Mouse (Mus musculus): ENCODE data around the gene E330009J07Rik. TPM values are rescaled to one million over a fixed set of nuclear protein-coding genes. Genes with fewer than 3 reads are reported as not detected.

E330009J07Rik gene
- polyA plus RNA-seq, 1 experiment from 2014 or later: 23.2 TPM

DNA sequence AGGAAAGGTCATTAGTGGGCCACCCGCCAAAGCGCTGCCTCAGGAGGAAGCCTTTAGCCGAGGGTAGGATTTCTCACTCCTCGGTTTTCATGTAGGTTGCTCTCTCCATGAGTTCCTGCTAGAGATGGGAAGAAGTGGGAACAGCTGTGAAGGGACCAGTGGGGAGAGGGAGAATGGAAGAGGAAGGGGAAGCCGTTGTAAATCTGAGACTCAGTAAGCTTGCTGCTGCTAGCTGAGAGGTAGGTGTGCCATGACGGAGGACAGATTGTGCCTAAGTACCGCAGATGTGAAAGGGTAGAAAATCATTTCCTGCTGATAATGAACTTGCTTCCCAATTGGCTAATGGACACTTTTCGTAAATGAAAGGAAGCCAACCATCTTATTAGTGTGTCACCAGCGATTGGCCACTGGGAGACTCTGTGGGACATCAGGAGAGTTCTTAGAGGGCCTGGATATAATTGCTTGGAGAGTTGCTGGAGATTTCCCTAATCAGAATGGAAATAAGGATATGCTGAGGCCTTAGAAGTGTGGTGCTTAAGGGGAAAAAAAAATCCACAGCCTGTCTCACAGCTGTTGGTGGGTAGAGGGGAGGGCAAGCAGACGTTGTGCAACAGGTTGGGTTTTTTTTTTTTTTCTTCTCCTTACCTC, 7.5 kb upstream of the E330009J07Rik start:
- Histone ChIP-seq H3K36me3 (replicated peaks; ENCODE audit: control insufficient read depth, insufficient read depth) (no peaks in the 10 kb centered on the region), H3K4me2 (replicated peaks) (no peak overlapping the region), H3K4me3 (replicated peaks; ENCODE audit: low read length) (no peak overlapping the region), H3K27ac (no peak overlapping the region), H3K4me1 (replicated peaks; ENCODE audit: control insufficient read depth, insufficient read depth, low read length) (peaks cover 5% of the 10 kb centered on the region; the same call in 1 of the 2 replicates), H3K9ac (no peak overlapping the region), H3K27me3 (ENCODE audit: control insufficient read depth, insufficient read depth, low read length) (no peaks in the 10 kb centered on the region), H3K9me3 (ENCODE audit: control insufficient read depth, low read length) (no peaks in the 10 kb centered on the region)
- 38% methylated on average over 10 of the region's 10 CpGs for WGBS
- ATAC-seq (ENCODE audit: low FRiP score) (peak; percentile 60), DNase-seq (ENCODE audit: low spot score) (no peak)

DNA sequence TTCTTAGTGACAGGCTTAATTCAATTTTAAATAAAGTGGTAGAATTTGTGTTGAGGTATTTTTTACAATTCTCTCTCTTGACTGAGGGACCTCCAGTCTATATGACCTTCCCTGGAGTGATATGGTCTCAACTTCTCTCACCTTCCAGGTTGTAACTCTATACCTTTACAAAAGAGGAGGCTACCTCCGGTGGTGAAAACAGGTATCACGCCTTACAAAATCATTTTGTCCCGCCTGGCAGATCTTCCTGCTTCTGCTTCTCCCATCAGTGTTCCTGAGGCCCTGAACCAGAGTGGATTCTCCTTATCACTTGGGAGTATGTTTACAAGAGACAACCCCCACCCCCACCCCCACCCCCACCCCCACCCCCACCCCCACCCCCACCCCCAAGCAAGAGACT, 5.8 kb upstream of the E330009J07Rik start:
- H3K36me3 ChIP-seq (replicated peaks; ENCODE audit: control insufficient read depth, insufficient read depth): no peaks in the 10 kb centered on the region
- peaks cover 5% of the 10 kb centered on the region; the same call in 1 of the 2 replicates for H3K4me1 ChIP-seq (replicated peaks; ENCODE audit: control insufficient read depth, insufficient read depth, low read length)
- no peak overlapping the region for H3K27ac ChIP-seq
- no peak for ATAC-seq (ENCODE audit: low FRiP score)
- no peak overlapping the region for H3K4me2 ChIP-seq (replicated peaks)
- H3K4me3 ChIP-seq (replicated peaks; ENCODE audit: low read length): no peak overlapping the region
- WGBS: 50% methylated on average over 3 of the region's 3 CpGs
- H3K27me3 ChIP-seq (ENCODE audit: control insufficient read depth, insufficient read depth, low read length): no peaks in the 10 kb centered on the region
- no peak for DNase-seq (ENCODE audit: low spot score)
- no peak overlapping the region for H3K9ac ChIP-seq
- H3K9me3 ChIP-seq (ENCODE audit: control insufficient read depth, low read length): no peaks in the 10 kb centered on the region

- WGBS: 64% methylated on average over 3 of the region's 3 CpGs
- Histone ChIP-seq H3K4me2 (replicated peaks) (no peak overlapping the region), H3K9ac (no peak overlapping the region), H3K27me3 (ENCODE audit: control insufficient read depth, insufficient read depth, low read length) (no peaks in the 10 kb centered on the region), H3K36me3 (replicated peaks; ENCODE audit: control insufficient read depth, insufficient read depth) (no peaks in the 10 kb centered on the region), H3K27ac (no peak overlapping the region), H3K4me1 (replicated peaks; ENCODE audit: control insufficient read depth, insufficient read depth, low read length) (peaks cover 5% of the 10 kb centered on the region; the same call in 1 of the 2 replicates), H3K4me3 (replicated peaks; ENCODE audit: low read length) (no peak overlapping the region), H3K9me3 (ENCODE audit: control insufficient read depth, low read length) (no peaks in the 10 kb centered on the region)
- no peak for ATAC-seq (ENCODE audit: low FRiP score)
- DNase-seq (ENCODE audit: low spot score): no peak
Observed at GRCm38 (mm10) chr6:40441276-40441675, 5.3 kb upstream of the E330009J07Rik start.

GRCm38 (mm10) chr6:40439731-40440130, 3.8 kb upstream of the E330009J07Rik start:
- no peak overlapping the region for H3K27ac ChIP-seq
- H3K36me3 ChIP-seq (replicated peaks; ENCODE audit: control insufficient read depth, insufficient read depth): no peaks in the 10 kb centered on the region
- no peak for ATAC-seq (ENCODE audit: low FRiP score)
- 53% methylated on average over 12 of the region's 12 CpGs for WGBS
- DNase-seq (ENCODE audit: low spot score): no peak
- no peak overlapping the region for H3K9ac ChIP-seq
- no peak overlapping the region for H3K4me3 ChIP-seq (replicated peaks; ENCODE audit: low read length)
- H3K4me2 ChIP-seq (replicated peaks): no peak overlapping the region
- peaks cover 8% of the 10 kb centered on the region for H3K4me1 ChIP-seq (replicated peaks; ENCODE audit: control insufficient read depth, insufficient read depth, low read length)
- H3K9me3 ChIP-seq (ENCODE audit: control insufficient read depth, low read length): no peaks in the 10 kb centered on the region
- H3K27me3 ChIP-seq (ENCODE audit: control insufficient read depth, insufficient read depth, low read length): no peaks in the 10 kb centered on the region

DNA sequence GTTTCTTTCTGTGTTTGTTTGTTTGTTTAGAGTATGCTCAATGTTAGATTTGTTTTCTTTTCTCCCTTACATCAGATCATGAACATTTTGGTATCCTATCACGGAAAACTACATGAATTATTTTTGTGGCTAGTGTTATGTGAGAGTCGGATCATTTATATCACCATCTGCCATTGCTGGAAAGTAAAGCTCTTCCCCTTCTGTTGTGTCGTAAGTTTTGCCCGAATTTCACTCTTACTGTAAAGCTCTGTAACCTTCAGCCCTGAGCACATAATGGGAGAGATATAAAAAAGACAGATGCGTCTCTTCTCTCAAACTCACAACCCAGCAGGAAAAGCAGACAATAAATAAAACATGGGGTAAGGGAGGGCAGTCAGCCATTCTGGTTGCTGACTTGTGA, 3.0 kb upstream of the E330009J07Rik start, which contains the start of gene Wee2:
TSS of gene Wee2 (plus strand) at position 153 of the 400 bp plus-strand sequence.
- WGBS: 72% methylated on average over 5 of the region's 5 CpGs
- Histone ChIP-seq H3K27me3 (ENCODE audit: control insufficient read depth, insufficient read depth, low read length) (no peaks in the 10 kb centered on the region), H3K4me2 (replicated peaks) (no peak within 1 kb of the TSS), H3K27ac (no peak within 1 kb of the TSS), H3K36me3 (replicated peaks; ENCODE audit: control insufficient read depth, insufficient read depth) (no peaks in the 10 kb centered on the region), H3K9me3 (ENCODE audit: control insufficient read depth, low read length) (no peaks in the 10 kb centered on the region), H3K4me1 (replicated peaks; ENCODE audit: control insufficient read depth, insufficient read depth, low read length) (peaks cover 16% of the 10 kb centered on the region), H3K9ac (no peak within 1 kb of the TSS), H3K4me3 (replicated peaks; ENCODE audit: low read length) (no peak within 1 kb of the TSS)
- ATAC-seq (ENCODE audit: low FRiP score) (no peak), DNase-seq (ENCODE audit: low spot score) (no peak)

GRCm38 (mm10) chr6:40435151-40436046, 536 bp downstream of the E330009J07Rik start:
- ATAC-seq (ENCODE audit: low FRiP score) (peak; percentile 75), DNase-seq (ENCODE audit: low spot score) (peak; percentile 59)
- Histone ChIP-seq H3K27ac (peak overlapping the region; percentile 82), H3K36me3 (replicated peaks; ENCODE audit: control insufficient read depth, insufficient read depth) (no peaks in the 10 kb centered on the region), H3K9me3 (ENCODE audit: control insufficient read depth, low read length) (no peaks in the 10 kb centered on the region), H3K4me1 (replicated peaks; ENCODE audit: control insufficient read depth, insufficient read depth, low read length) (peaks cover 18% of the 10 kb centered on the region), H3K4me2 (replicated peaks) (peak overlapping the region; percentile 66), H3K4me3 (replicated peaks; ENCODE audit: low read length) (peak overlapping the region; percentile 81), H3K9ac (peak overlapping the region; percentile 87), H3K27me3 (ENCODE audit: control insufficient read depth, insufficient read depth, low read length) (no peaks in the 10 kb centered on the region)
- WGBS: under 1% methylated on average over 62 of the region's 72 CpGs

GRCm38 (mm10) chr6:40434697-40435096, 1.2 kb downstream of the E330009J07Rik start:
- Histone ChIP-seq H3K36me3 (replicated peaks; ENCODE audit: control insufficient read depth, insufficient read depth) (no peaks in the 10 kb centered on the region), H3K27ac (peak overlapping the region; percentile 82), H3K4me3 (replicated peaks; ENCODE audit: low read length) (peak overlapping the region; percentile 81), H3K9ac (peak overlapping the region; percentile 87), H3K4me1 (replicated peaks; ENCODE audit: control insufficient read depth, insufficient read depth, low read length) (peaks cover 21% of the 10 kb centered on the region), H3K9me3 (ENCODE audit: control insufficient read depth, low read length) (no peaks in the 10 kb centered on the region), H3K4me2 (replicated peaks) (peak overlapping the region; percentile 66), H3K27me3 (ENCODE audit: control insufficient read depth, insufficient read depth, low read length) (no peaks in the 10 kb centered on the region)
- WGBS: 4% methylated on average over 7 of the region's 7 CpGs
- DNase-seq (ENCODE audit: low spot score) (no peak), ATAC-seq (ENCODE audit: low FRiP score) (no peak)

DNA sequence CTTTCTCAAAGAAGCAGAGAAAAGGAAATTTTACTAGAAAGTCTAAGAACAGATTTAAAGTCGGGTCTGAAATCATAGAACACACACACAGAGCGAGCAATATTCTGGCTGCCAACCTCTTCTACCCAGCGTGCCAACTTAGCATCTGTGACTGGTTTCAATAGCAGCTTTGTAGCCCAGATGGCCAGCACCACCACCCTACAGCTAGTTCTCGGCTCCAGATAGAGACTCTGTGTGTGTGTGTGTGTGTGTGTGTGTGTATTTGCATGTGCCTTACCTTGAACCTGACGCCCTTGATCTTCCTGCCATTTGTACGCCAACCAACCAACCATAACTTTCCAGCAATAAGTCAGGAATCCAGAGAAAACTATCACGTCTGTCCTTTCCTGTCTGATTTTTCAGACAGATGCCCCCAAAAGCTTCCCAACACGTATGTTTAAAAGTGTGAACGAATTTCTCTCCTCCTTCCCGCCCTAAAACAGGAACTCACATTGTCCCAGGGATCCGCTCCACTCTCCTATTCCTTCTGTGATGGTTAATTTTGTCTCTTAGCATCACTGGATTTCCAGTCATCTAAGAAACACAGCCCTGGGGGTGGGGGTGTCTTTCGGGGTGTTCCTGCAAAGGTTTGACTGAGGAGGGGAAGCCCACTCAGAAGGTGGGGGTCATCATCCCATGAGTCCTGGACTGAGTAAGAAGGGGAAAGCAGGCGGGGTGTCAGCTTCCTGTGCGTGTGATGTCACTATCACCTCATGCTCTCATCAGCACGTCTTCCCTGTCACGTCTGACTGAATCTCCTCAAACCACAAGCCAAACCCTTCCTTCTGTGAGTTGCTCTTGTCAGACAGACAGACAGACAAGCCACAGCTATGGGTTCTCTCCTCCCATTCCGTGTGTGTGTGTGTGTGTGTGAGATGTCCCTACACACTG, 3.3 kb downstream of the E330009J07Rik start:
- no peak overlapping the region for H3K4me2 ChIP-seq (replicated peaks)
- no peak for ATAC-seq (ENCODE audit: low FRiP score)
- no peak overlapping the region for H3K9ac ChIP-seq
- peaks cover 32% of the 10 kb centered on the region for H3K4me1 ChIP-seq (replicated peaks; ENCODE audit: control insufficient read depth, insufficient read depth, low read length)
- no peaks in the 10 kb centered on the region for H3K27me3 ChIP-seq (ENCODE audit: control insufficient read depth, insufficient read depth, low read length)
- no peak overlapping the region for H3K27ac ChIP-seq
- H3K9me3 ChIP-seq (ENCODE audit: control insufficient read depth, low read length): no peaks in the 10 kb centered on the region
- no peak overlapping the region for H3K4me3 ChIP-seq (replicated peaks; ENCODE audit: low read length)
- H3K36me3 ChIP-seq (replicated peaks; ENCODE audit: control insufficient read depth, insufficient read depth): no peaks in the 10 kb centered on the region
- peak; percentile 47 for DNase-seq (ENCODE audit: low spot score)
- 82% methylated on average over 17 of the region's 17 CpGs for WGBS

Measured in hindbrain, embryonic 14.5 days (tissue).